Mouse (Mus musculus): Measurements from ENCODE around the gene Gas2l3. TPM values are rescaled to one million over a fixed set of nuclear protein-coding genes. Genes with fewer than 3 reads are reported as not detected.

The Gas2l3 gene
- polyA plus RNA-seq, 1 experiment from 2014 or later = 5.1 TPM

DNA sequence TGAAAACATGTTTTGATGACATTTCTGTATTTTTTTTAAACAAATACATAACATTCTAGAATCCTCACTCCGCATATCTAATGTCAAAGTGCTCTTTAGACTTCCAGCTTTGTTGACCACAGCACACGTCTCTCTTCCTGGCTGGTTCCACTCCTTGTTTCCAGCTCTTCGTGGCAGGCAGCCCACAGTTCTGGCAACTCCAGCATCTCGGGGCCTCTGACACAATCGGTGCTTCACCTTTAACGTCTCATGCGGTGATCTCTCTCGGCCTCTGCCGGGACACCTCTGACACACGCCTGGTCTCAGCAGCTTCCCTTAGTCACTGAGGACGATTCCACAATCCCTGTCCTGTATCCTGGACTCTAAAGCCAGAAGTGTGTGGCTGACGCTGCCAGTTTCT, 5.8 kb downstream of the Gas2l3 start:
- no peak overlapping the region for H3K4me3 ChIP-seq (ENCODE audit: low read depth, low read length)
- no peak for ATAC-seq (ENCODE audit: low read depth)
- peaks cover 12% of the 10 kb centered on the region for H3K36me3 ChIP-seq (ENCODE audit: control insufficient read depth, insufficient read depth)
- H3K27ac ChIP-seq (ENCODE audit: low read length) = no peak overlapping the region
- no peak overlapping the region for H3K4me2 ChIP-seq (ENCODE audit: low read depth, low read length)
- H3K9me3 ChIP-seq (replicated peaks; ENCODE audit: control insufficient read depth, low read length) = no peaks in the 10 kb centered on the region
- no peak overlapping the region for H3K9ac ChIP-seq (ENCODE audit: low read depth, low read length)
- H3K27me3 ChIP-seq (ENCODE audit: control insufficient read depth, insufficient read depth, low read depth, low read length) = no peaks in the 10 kb centered on the region
- 87% methylated on average over 12 of the region's 12 CpGs for WGBS (ENCODE audit: insufficient replicate concordance)
- peaks cover 13% of the 10 kb centered on the region for H3K4me1 ChIP-seq (ENCODE audit: control insufficient read depth, low read depth, low read length)

DNA sequence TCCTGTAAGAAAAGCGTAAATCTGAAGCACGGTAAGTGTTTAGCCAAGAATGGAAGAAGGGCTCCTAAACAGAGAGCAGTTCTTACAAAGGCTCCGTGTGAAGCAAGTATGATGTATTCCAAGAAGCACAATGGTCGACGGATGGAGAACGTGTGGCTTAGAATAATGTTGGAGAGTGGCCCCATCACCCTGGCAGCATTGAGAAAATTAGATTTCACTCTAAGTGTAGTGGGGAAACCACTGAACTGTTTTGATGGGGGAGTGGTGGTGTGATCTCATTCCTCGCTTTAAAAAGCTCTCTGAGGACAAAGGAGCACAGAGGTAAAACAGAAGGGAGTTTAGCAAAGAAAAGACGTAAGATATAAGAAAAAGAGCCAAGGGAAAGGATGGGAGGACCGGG, 6.3 kb downstream of the Gas2l3 start:
- Histone ChIP-seq H3K27ac (ENCODE audit: low read length) (no peak overlapping the region), H3K9ac (ENCODE audit: low read depth, low read length) (no peak overlapping the region), H3K36me3 (ENCODE audit: control insufficient read depth, insufficient read depth) (peaks cover 12% of the 10 kb centered on the region), H3K4me1 (ENCODE audit: control insufficient read depth, low read depth, low read length) (peaks cover 10% of the 10 kb centered on the region), H3K27me3 (ENCODE audit: control insufficient read depth, insufficient read depth, low read depth, low read length) (no peaks in the 10 kb centered on the region), H3K4me2 (ENCODE audit: low read depth, low read length) (no peak overlapping the region), H3K4me3 (ENCODE audit: low read depth, low read length) (no peak overlapping the region), H3K9me3 (replicated peaks; ENCODE audit: control insufficient read depth, low read length) (no peaks in the 10 kb centered on the region)
- WGBS (ENCODE audit: insufficient replicate concordance) = 80% methylated on average over 9 of the region's 9 CpGs
- ATAC-seq (ENCODE audit: low read depth) = no peak

DNA sequence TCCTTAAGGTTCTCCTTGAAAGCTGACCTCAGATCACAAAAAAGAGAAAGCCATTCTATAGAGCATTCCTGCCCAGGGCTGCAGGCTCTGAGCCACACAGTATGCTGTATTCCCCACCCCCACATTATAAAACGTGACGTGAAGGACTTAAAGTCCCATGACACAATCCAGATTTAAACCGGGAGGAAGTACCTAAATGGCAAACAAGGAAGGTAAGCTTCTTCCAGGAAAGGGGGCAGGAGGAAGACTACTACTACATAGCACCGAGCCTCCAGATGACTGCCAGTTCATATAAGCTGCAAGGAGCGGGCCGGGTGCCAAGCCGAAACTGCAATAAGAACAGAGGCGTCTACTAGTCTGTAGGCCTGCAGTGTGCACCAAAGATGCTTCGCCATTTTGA, 7.8 kb downstream of the Gas2l3 start:
- Histone ChIP-seq H3K9me3 (replicated peaks; ENCODE audit: control insufficient read depth, low read length) (no peaks in the 10 kb centered on the region), H3K36me3 (ENCODE audit: control insufficient read depth, insufficient read depth) (peaks cover 11% of the 10 kb centered on the region), H3K9ac (ENCODE audit: low read depth, low read length) (no peak overlapping the region), H3K4me3 (ENCODE audit: low read depth, low read length) (no peak overlapping the region), H3K4me1 (ENCODE audit: control insufficient read depth, low read depth, low read length) (peaks cover 9% of the 10 kb centered on the region), H3K27ac (ENCODE audit: low read length) (no peak overlapping the region), H3K27me3 (ENCODE audit: control insufficient read depth, insufficient read depth, low read depth, low read length) (no peaks in the 10 kb centered on the region), H3K4me2 (ENCODE audit: low read depth, low read length) (no peak overlapping the region)
- WGBS (ENCODE audit: insufficient replicate concordance) = 79% methylated on average over 9 of the region's 9 CpGs
- no peak for ATAC-seq (ENCODE audit: low read depth)

DNA sequence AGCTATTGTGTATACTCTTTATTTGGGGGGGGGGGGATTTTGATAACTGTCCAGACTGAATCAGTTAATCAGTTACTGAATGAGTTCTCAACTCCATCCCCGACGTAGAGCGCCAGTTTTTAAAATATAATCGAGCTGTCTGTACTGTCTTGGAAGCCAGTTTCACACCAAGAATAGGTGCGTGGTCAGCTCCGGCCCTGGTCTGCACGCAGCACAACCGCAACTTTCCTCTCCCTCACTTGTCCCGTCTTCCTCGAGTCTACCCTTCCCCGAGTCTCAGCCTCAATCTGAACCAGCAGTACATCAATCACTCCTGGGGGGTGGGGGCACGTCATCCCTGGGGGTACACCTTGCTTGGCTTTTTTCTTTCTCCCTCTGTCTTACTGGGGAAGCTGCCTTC, 8.4 kb downstream of the Gas2l3 start:
- H3K36me3 ChIP-seq (ENCODE audit: control insufficient read depth, insufficient read depth) = peaks cover 11% of the 10 kb centered on the region
- WGBS (ENCODE audit: insufficient replicate concordance) = 84% methylated on average over 12 of the region's 12 CpGs
- no peaks in the 10 kb centered on the region for H3K27me3 ChIP-seq (ENCODE audit: control insufficient read depth, insufficient read depth, low read depth, low read length)
- H3K27ac ChIP-seq (ENCODE audit: low read length) = no peak overlapping the region
- no peak overlapping the region for H3K9ac ChIP-seq (ENCODE audit: low read depth, low read length)
- no peak for ATAC-seq (ENCODE audit: low read depth)
- H3K9me3 ChIP-seq (replicated peaks; ENCODE audit: control insufficient read depth, low read length) = no peaks in the 10 kb centered on the region
- H3K4me2 ChIP-seq (ENCODE audit: low read depth, low read length) = no peak overlapping the region
- peaks cover 9% of the 10 kb centered on the region for H3K4me1 ChIP-seq (ENCODE audit: control insufficient read depth, low read depth, low read length)
- H3K4me3 ChIP-seq (ENCODE audit: low read depth, low read length) = no peak overlapping the region

DNA sequence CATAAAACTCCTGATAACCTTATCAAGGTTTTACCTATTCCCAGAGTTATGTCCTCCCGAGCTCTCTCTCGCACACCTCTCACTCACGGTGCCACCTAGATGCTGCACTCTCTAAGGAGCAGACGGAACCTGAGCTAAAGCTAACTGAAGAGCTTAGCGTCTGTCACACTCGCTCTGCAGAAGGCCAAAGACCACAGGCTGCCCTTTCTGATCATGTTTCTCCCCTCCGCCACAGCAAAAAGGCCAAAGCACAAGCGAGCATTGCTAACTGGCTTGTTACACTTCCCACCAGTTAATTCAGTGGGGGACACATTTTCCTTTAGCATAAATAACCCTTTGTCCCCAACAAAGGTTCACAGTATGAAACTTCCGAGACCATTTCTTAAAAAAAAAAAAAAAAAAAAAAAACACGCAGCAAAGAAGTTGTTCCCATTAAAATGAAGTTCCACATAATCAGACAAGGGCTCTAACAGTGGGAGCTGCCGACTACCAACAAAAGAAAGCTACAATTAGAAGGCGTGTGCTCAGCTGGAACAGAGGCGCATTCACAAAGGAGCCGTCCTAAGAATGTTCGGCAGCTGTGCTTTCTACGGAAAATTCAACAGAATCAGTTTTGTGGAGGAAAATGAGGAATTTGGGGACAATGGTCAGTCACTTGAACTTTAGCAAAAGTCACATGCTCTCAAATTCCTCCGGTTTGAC, 9.1 kb downstream of the Gas2l3 start:
- Histone ChIP-seq H3K9ac (ENCODE audit: low read depth, low read length) (no peak overlapping the region), H3K4me1 (ENCODE audit: control insufficient read depth, low read depth, low read length) (peaks cover 7% of the 10 kb centered on the region), H3K27me3 (ENCODE audit: control insufficient read depth, insufficient read depth, low read depth, low read length) (no peaks in the 10 kb centered on the region), H3K27ac (ENCODE audit: low read length) (no peak overlapping the region), H3K36me3 (ENCODE audit: control insufficient read depth, insufficient read depth) (peaks cover 11% of the 10 kb centered on the region), H3K4me3 (ENCODE audit: low read depth, low read length) (no peak overlapping the region), H3K9me3 (replicated peaks; ENCODE audit: control insufficient read depth, low read length) (no peaks in the 10 kb centered on the region), H3K4me2 (ENCODE audit: low read depth, low read length) (no peak overlapping the region)
- 83% methylated on average over 17 of the region's 17 CpGs for WGBS (ENCODE audit: insufficient replicate concordance)
- no peak for ATAC-seq (ENCODE audit: low read depth)

DNA sequence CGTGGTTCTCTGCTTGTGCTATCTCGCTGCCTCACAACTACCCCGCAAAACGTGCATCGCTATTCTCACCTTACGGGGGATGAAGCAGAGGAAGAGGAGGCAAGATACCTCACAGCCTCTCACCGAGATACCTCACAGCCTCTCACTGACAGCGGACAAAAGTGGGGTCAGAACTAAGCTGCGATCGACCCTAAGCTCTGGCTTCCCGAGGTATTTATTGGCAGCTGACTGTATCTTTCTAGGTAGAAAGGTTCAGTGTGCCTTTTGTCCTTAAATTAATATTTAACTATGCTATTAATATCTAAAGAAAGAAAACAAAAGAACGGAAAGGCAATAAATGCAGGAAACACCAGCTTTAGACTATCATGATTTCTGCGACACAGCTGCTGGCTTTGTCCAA, 11.0 kb downstream of the Gas2l3 start:
- Histone ChIP-seq H3K4me1 (ENCODE audit: control insufficient read depth, low read depth, low read length) (no peaks in the 10 kb centered on the region), H3K9me3 (replicated peaks; ENCODE audit: control insufficient read depth, low read length) (no peaks in the 10 kb centered on the region), H3K9ac (ENCODE audit: low read depth, low read length) (no peak overlapping the region), H3K27ac (ENCODE audit: low read length) (no peak overlapping the region), H3K27me3 (ENCODE audit: control insufficient read depth, insufficient read depth, low read depth, low read length) (no peaks in the 10 kb centered on the region), H3K4me2 (ENCODE audit: low read depth, low read length) (no peak overlapping the region), H3K36me3 (ENCODE audit: control insufficient read depth, insufficient read depth) (peaks cover 14% of the 10 kb centered on the region), H3K4me3 (ENCODE audit: low read depth, low read length) (no peak overlapping the region)
- ATAC-seq (ENCODE audit: low read depth) = no peak
- WGBS (ENCODE audit: insufficient replicate concordance) = 85% methylated on average over 13 of the region's 13 CpGs

DNA sequence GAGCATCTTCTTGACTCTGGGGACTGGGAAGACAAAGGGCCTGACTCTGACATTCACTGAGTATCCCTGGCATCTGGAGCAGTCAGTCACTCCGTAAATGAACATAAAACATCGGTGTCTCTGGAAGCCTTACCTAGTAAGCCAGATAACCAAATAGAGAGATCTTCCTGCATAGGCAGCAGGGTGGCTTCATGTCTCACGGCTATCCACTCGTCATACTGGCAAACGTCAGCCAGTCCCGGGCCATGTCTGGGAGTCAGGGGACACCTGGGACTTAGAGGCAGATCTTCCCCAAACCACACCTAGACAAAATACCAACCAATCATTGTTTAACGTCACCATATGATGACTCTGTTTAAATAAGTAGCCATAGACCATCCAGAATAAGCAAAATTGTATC, 13.0 kb downstream of the Gas2l3 start:
- no peak overlapping the region for H3K4me2 ChIP-seq (ENCODE audit: low read depth, low read length)
- H3K4me1 ChIP-seq (ENCODE audit: control insufficient read depth, low read depth, low read length) = no peaks in the 10 kb centered on the region
- 87% methylated on average over 7 of the region's 7 CpGs for WGBS (ENCODE audit: insufficient replicate concordance)
- H3K27ac ChIP-seq (ENCODE audit: low read length) = no peak overlapping the region
- no peaks in the 10 kb centered on the region for H3K9me3 ChIP-seq (replicated peaks; ENCODE audit: control insufficient read depth, low read length)
- no peak overlapping the region for H3K4me3 ChIP-seq (ENCODE audit: low read depth, low read length)
- H3K9ac ChIP-seq (ENCODE audit: low read depth, low read length) = no peak overlapping the region
- no peaks in the 10 kb centered on the region for H3K27me3 ChIP-seq (ENCODE audit: control insufficient read depth, insufficient read depth, low read depth, low read length)
- ATAC-seq (ENCODE audit: low read depth) = no peak
- peaks cover 23% of the 10 kb centered on the region for H3K36me3 ChIP-seq (ENCODE audit: control insufficient read depth, insufficient read depth)

DNA sequence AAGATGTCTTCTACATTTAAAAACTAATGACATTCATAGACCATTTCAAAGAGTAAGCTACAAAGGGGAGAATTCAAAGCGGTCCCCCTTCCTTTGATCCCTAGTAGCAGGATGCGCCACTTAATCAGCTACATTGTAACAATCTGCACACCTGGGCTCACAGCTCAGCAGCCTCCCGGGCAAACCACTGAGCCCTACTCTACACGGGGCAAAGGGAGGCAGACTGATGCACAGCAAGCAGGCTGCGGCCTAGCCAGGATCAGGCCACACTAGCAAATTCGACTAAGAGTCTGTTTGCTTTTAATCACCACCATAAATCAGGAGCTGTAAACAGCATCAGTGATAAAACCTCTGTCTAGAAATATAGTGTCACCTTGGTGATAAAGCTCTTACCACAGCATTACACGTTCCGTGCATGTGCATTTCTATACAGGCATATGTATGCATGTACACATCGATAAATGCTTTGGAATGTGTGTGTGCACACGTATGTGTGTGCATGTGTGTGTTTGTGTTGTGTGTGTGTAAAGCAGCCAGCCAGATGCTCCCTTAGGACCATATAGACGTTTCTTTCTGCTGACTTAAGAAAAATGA, 18.9 kb downstream of the Gas2l3 start:
- no peak for ATAC-seq (ENCODE audit: low read depth)
- H3K36me3 ChIP-seq (ENCODE audit: control insufficient read depth, insufficient read depth) = peaks cover 24% of the 10 kb centered on the region
- H3K27me3 ChIP-seq (ENCODE audit: control insufficient read depth, insufficient read depth, low read depth, low read length) = no peaks in the 10 kb centered on the region
- peaks cover 6% of the 10 kb centered on the region for H3K4me1 ChIP-seq (ENCODE audit: control insufficient read depth, low read depth, low read length)
- H3K27ac ChIP-seq (ENCODE audit: low read length) = no peak overlapping the region
- 82% methylated on average over 11 of the region's 11 CpGs for WGBS (ENCODE audit: insufficient replicate concordance)
- H3K9ac ChIP-seq (ENCODE audit: low read depth, low read length) = no peak overlapping the region
- no peak overlapping the region for H3K4me2 ChIP-seq (ENCODE audit: low read depth, low read length)
- no peak overlapping the region for H3K4me3 ChIP-seq (ENCODE audit: low read depth, low read length)
- H3K9me3 ChIP-seq (replicated peaks; ENCODE audit: control insufficient read depth, low read length) = no peaks in the 10 kb centered on the region

DNA sequence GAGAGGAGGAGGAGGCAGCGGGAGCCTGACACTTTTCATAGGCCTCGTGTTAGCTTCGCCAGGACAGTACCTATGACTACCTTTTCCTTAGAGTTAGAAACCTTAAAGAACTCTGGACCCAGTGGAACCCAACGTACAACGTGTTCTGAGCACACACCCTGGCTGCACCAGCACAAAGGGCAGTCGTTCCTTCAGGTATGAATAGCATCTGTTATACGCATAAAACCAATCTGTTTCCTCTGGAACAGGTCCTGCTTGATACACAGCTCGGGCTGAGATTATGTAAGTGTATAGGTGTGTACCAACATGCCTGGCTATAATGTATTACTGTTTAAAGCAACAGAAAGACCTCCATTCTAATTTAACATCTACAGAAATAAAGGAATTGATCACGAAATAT, 19.6 kb downstream of the Gas2l3 start:
- Histone ChIP-seq H3K27ac (ENCODE audit: low read length) (no peak overlapping the region), H3K4me3 (ENCODE audit: low read depth, low read length) (no peak overlapping the region), H3K4me1 (ENCODE audit: control insufficient read depth, low read depth, low read length) (peaks cover 6% of the 10 kb centered on the region), H3K36me3 (ENCODE audit: control insufficient read depth, insufficient read depth) (peaks cover 24% of the 10 kb centered on the region), H3K4me2 (ENCODE audit: low read depth, low read length) (no peak overlapping the region), H3K27me3 (ENCODE audit: control insufficient read depth, insufficient read depth, low read depth, low read length) (no peaks in the 10 kb centered on the region), H3K9me3 (replicated peaks; ENCODE audit: control insufficient read depth, low read length) (no peaks in the 10 kb centered on the region), H3K9ac (ENCODE audit: low read depth, low read length) (no peak overlapping the region)
- WGBS (ENCODE audit: insufficient replicate concordance) = 83% methylated on average over 9 of the region's 9 CpGs
- ATAC-seq (ENCODE audit: low read depth) = no peak
